Mouse (Mus musculus): ENCODE data around the gene Ccdc137.

The Ccdc137 gene

GRCm38 (mm10) chr11:120458847-120459597 is 1.1 kb downstream of the Ccdc137 start:
- in situ Hi-C loops (cut with MboI, MseI), result no loop called here

DNA sequence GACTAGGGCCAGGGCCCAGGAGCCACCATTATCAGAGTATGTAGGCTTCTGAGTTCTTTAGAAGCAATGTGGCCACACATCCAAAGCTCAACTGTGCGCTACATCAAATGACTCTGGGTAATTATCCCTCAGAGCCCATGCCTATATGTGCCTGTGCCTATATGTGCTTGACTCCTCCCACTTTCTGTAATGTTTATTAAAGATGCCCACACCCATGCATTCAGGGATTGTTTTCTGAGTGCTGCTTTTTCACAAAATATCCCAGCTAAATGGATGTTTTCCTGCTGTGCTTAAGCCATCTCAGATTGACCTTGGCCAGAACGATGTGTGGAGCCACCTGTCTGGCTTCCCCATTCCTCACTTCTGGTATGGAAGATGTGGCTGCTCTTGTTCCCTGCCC is 5.6 kb downstream of the Ccdc137 start:
- in situ Hi-C loops (cut with MboI, MseI), result no loop called here

GRCm38 (mm10) chr11:120464365-120464764 is 6.5 kb downstream of the Ccdc137 start:
- in situ Hi-C loops (cut with MboI, MseI), result no loop called here

GRCm38 (mm10) chr11:120465521-120465920 is 7.6 kb downstream of the Ccdc137 start:
- in situ Hi-C loops (cut with MboI, MseI), result no loop called here

DNA sequence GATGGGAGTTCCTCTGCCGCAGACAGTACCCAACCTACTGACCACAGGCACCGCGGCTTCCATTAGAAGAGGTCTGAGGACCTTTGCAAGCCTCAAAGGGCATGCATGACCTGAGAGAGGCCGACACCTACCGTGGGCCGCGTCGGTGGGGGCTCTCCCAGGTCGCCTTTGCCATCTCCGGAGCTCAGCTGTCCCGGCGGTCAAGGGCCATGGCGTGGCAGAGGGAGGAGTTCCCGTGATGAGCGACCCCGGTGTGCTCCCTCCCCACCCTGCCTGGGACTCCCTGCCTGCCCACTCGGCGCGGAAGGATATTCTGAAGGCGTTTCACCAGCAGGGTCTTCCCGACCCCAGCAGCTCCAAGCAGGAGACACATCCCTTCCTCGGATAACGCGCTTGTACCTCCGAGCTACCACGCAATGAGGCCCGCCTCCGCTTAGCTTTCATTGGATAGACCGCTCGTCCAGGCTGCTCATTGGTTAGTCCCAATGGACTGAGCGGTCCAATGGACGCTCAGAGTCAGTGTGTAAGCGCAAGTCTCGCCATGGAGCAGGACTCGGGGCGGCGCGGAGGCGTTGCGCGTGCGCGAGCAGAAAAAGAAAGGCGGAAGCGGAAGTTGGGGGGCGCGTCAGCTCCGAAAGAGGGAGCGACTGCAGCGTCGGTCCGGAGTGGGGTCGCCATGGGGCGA is 9.3 kb downstream of the Ccdc137 start, which contains the start of gene Arl16:
Arl16 (minus strand) TSS at position 557 of the 685 bp plus-strand sequence.
- in situ Hi-C loops (cut with MboI, MseI), result no loop called here

DNA sequence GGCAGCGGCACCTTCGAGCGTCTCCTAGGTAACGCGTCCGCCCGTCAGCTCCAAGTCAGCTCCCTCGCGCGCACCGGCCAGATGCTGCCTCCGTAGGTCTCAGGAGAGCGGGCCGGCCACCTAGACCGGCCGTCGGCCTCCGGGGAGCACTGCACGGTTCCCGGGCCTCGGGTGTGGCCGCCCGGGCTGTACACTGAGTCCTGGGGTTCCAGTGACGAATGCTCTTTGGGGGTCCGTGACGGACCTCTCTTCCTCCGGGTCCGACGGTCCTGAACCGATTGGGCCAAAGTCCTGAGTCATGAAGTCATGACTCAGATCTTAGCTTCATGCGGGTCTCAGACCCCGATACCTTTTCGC is 9.8 kb downstream of the Ccdc137 start:
- in situ Hi-C loops (cut with MboI, MseI), result no loop called here

DNA sequence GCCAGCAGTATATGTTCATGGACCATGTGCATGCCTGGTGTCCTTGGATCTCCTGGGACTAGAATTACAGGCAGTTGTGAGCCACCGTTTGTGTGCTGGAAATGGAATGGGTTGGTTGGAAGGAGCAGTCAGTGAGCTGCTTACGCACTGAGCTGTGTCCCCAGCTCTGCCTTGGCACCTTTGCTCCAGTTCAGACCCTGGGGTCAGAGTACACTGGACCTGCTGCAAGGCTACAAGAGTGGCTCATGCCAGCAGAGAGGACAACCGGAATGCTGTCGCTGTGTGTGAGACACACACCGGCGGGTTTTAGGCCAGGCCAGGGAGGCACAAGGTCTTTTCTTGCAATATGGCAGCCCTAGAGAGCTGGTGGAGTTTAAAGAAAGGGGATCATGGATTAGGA is 14.1 kb downstream of the Ccdc137 start:
- in situ Hi-C loops (cut with MboI, MseI), result loop anchor here (10.0 kb wide), 1 partner anchor 797 kb away; no protein-coding TSS in a partner anchor

DNA sequence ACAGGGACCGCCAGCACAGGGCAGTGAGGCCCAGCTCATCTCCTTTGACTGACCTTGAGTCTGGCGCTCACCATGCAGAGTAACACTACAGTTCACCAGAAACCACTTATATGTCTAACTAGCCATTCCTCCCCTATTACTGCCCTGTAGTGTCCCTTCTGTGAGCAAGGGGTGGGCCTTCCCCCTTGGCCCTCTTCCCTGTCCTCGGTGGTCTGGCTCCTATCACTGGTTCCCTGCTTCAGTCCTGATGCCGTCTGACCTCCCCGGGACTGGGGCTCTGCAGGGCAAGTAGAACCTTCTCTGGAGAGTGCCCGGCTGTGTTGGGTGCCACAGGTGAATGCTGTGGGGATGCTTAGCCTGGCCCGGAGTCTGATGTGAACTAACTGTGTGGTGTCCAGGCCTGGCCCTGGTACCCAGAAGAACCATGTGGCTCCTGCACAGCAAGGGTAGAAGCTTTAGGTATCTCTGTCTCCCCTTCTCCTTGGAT is 25.6 kb downstream of the Ccdc137 start:
- in situ Hi-C loops (cut with MboI, MseI), result no loop called here

DNA sequence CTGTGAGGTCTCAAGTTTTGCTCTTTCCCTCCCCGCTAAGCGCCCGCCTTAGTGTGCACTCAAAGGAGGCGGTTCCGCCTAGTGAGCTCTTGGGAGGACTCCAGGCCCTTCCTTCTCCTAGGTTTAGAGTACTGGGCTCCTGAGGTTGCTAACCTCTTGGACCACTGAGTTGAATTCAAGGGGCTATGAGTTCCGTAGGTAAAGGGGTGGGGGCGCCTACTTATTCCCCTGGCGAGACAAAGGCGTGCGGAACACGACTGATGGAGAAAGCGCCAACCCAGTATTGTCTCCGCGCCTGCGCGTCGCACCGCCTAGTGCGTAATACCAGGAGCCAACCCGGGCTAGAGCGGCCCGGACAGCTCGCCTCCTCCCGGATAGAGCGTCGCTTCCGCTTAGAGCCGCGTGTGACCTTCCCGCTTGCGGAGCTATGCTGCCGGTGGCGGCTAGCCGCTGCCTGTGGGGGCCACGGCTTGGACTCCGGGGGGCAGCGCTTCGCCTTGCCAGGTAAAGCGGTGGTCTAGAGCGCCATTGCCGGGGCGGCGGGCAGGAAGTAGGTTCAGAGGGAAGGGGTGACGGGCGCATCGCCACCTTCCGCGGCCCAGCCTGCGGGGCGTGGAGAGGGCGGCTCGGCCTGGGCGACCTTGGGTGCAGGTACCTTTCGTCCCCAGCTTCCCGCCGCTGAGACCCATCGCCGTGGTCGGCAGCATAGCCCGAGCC is 26.5 kb downstream of the Ccdc137 start, which contains the start of gene Mrpl12:
Mrpl12 (plus strand) TSS at position 349 of the 717 bp plus-strand sequence.
- in situ Hi-C loops (cut with MboI, MseI), result no loop called here

GRCm38 (mm10) chr11:120485251-120485650 is 27.3 kb downstream of the Ccdc137 start:
- in situ Hi-C loops (cut with MboI, MseI), result no loop called here

GRCm38 (mm10) chr11:120488516-120488915 is 30.6 kb downstream of the Ccdc137 start:
- in situ Hi-C loops (cut with MboI, MseI), result no loop called here

GRCm38 (mm10) chr11:120489054-120489761 is 31.3 kb downstream of the Ccdc137 start:
- in situ Hi-C loops (cut with MboI, MseI), result no loop called here

DNA sequence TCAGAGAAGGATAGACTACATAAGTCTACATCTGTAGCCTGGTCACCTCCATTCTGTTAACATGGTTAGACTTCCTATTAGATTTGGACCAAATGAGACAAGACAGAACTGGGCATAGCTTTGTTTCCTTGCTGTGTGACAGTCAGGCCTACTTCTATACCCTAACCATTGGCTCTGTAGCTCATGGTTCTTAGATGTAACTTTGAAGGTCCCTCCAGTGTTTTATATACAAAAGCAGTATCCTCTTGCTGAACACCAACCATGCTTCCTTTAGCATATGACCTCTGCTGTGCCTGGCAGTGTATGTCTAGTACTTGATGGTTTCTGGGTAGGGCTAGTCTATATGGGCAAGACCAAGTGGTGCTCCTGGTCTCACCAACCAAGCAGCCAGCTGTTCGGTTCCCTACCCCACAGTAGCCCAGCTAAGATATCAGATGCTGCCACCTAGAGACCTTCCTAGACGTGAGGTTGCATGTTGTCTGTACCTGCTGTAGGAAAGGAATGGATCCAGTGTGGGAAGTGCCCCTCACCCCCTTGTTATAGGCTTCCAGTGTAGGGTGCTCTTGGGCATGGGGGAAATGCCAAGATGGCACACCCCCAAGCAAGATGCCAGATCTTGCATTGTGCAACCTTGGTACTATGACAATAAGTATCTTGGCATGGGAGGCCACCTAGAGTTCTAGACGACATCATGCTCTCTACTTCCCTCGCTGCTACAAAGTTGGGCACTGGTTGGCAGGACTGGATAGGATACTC is 32.6 kb downstream of the Ccdc137 start:
- in situ Hi-C loops (cut with MboI, MseI), result no loop called here

DNA sequence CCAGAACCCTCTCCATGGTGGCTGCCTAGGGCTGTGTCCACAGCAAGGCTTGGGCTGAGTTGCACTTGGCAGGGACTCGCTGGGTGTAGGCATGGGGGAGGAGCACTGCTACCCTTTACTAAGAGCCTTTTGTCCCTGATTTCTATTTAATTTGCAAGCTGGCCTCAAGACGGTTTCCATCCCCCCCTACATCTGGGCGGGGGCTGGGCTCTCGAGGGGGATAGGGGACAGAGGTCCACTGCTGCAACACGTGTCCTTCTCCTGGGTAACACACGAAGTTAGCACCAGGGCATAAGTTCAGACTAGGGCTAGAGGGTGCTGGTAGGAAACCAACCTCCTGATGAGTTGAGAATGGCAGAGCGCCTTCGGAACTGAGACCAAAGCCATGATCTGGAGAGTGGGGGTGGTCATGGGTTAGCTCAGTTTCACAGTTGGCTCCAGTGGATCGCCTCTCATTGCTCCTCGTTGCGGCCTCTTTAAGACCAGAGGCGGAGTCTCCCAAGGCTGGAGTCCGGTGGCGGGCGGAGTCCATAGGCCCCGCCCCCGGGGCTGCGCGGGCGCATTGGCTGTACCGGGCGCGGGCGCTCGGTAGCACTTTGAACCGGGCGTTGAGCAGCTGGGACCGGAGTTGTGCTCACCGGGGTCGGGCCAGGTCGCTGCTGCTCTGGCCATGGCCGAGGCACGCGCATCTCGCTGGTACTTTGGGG is 33.6 kb downstream of the Ccdc137 start, which contains the start of gene Slc25a10:
Slc25a10 (plus strand) TSS at position 524 of the 707 bp plus-strand sequence.
- in situ Hi-C loops (cut with MboI, MseI), result no loop called here

DNA sequence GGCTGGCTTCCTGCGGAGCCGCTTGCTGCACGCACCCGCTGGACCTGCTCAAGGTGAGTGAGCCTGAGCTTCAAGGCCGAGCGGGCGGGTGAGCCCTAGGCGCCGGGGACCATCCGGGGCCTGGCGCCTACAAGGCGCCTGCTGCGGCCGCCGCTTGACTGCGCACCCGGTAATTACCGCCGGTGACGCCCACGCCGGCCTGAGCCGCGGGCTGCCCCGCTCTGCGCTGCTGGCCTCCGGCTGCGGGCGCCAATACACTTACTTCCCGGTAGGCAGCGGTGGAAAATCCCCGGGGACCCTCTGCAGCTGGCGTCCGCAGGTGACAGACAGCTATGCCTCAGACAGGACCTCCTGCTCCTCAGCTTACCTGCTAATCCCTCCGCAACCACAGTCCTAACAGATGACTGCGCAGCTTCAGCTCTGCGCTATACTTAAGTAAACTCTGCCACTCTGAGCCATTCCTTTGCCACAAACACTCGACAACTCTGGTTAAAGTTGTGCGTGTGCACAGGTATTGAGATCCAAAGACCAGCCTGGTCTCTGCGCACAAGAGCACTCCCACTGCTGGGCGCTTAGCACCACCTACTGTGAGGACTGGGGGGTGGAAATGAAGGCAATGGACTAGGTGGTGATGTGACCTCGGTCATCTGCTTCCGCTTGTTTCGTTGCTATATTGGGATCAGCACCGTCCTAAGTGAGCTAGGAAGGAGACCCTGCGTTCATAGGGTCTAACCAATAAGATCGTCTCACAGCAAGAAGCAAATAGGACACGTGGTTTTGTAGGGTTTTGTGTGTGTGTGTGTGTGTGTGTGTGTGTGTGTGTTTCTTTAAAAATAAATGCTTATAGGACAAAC is 34.3 kb downstream of the Ccdc137 start:
- in situ Hi-C loops (cut with MboI, MseI), result no loop called here

- in situ Hi-C loops (cut with MboI, MseI), result no loop called here
Measured at GRCm38 (mm10) chr11:120492878-120493203, 34.9 kb downstream of the Ccdc137 start.

DNA sequence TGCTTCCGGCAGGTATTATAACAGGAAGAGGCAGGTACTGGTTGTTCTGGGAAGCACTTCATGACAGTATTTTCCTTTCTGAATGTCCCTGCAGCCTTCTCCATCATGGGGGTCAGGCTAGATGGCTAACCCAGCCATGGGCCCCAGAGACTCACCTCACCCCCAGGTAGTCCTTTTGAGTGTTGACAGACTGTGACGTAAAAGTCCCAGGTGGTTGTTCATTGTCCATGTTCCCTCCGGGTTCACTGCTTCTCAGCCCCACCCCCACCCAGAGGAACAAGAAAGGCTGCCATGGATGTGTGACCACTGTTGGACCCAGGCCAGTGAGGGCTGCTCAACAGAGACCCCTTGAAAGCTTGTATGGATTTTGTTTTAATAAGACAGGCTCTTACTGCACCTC is 35.4 kb downstream of the Ccdc137 start:
- in situ Hi-C loops (cut with MboI, MseI), result no loop called here

- in situ Hi-C loops (cut with MboI, MseI), result no loop called here
Measured at GRCm38 (mm10) chr11:120493911-120494310, 36.0 kb downstream of the Ccdc137 start.

- in situ Hi-C loops (cut with MboI, MseI), result no loop called here
Measured at GRCm38 (mm10) chr11:120497436-120497835, 39.5 kb downstream of the Ccdc137 start.
